Mouse (Mus musculus): ENCODE measurements around the gene Plppr3.

GRCm38 (mm10) chr10:79846553-79846952 is 27.9 kb downstream of the Plppr3 start:
- TF ChIP-seq CTCF (IDR thresholded peaks at IDR 0.05; ENCODE audit: low read depth, low read length), result no peak
- no peak for TF ChIP-seq POLR2A (IDR thresholded peaks at IDR 0.05; ENCODE audit: borderline replicate concordance, low read depth, low read length)

Measured in bone marrow macrophage, adult 2 months (primary cell).